Mouse (Mus musculus): ENCODE data around the gene Atrn.
"Not testable (repeated sequence)": the region's sequence is repeated elsewhere in the genome, so short reads cannot be mapped to it uniquely, and the experiment has no call there.

The Atrn gene

DNA sequence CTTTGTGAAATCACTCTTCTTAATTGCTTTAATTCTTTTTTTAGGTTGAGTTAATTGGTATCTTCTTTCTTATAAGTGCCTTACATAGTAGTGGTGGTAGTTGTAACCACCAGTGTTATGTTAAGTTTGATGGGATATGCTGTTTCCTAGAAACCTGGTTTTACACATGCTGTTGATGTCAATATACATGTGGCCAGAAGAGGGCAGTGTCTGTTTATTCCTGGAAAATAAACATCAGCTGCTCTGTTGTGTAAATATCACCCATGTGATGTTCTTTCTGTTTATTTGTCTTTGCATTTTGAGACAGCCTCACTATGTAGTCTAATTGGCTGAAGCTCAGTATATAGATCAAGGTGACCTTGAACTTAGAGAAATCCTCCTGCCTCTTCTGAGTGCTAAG, 55.6 kb downstream of the Atrn start:
- peak; percentile 56 for DNase-seq (ENCODE audit: low spot score)

DNA sequence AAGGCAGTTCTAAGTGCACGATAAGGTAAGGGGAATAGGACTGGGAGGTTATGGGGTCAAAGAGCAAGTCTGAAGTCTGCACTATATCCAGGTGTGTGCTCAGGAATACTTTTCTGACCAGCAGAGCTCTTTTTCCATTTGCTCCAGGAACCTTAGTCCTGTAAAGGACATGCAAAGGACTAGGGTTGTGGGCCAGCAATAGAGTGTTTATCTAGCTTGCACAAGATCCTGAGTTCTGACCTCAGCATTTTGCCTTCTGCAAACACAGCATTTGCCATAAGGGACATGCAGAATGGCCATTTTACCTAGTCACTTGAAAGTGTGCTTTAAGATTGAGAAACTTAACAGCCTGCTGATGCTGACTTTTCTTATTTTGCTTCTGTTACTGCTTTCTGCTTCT, 58.7 kb downstream of the Atrn start:
- no peak for DNase-seq (ENCODE audit: low spot score)

DNA sequence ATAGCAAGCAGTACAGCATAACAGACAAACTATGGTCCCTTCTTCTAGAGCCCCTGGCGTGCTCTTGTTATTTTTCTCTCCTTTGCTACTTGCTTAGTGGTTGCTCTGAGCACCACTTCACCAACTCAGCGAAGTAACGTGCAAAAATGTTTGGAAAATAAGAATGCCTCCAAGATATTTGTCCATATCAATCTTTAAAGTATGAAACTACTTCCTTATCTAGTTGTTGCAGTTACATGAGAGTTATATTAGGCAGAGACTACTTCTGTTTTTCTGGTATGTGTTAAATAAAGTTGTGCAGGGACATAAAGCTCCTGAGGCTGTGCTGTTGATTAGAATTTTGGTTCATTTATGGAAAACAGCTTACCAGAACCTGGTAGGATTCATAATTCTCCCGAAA, 64.7 kb downstream of the Atrn start:
- no peak for DNase-seq (ENCODE audit: low spot score)

DNA sequence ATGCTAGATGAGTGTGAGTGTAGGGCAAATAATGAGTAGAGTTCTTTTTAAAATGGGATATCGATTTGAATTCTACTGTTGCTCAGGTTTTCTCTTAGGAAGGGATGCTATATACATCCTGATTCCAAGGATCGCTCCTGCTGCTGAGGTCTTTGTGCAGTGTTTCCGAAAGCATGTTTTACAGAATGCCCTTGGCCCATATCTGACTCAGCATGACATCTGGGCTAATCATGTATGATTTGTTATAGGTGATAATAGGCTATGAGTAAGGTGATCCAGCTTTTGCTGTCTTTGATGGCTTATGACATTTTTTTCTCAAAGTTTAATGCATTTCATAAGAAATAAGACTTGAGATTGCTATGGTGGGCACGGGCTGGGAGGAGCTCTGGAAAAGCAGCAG, 66.1 kb downstream of the Atrn start:
- DNase-seq (ENCODE audit: low spot score): no peak

DNA sequence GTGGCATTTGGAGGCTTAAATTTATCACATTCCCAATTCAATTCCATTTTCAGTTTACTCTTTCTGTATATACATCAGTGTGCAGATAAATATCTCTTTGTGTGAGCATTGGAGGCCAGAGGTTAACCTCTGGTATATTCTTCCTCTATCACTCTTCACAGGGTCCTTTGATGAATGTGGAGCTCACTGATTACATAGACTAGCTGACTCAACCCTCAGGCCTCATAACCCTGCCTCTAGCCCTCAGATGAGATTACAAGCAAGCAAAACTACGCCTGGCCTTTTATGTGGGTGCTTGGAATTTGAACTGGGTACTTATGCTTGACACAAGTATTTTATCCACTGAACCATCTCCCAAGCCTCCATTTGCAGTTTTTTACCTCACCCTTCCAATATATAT, 68.6 kb downstream of the Atrn start:
- no peak for DNase-seq (ENCODE audit: low spot score)

DNA sequence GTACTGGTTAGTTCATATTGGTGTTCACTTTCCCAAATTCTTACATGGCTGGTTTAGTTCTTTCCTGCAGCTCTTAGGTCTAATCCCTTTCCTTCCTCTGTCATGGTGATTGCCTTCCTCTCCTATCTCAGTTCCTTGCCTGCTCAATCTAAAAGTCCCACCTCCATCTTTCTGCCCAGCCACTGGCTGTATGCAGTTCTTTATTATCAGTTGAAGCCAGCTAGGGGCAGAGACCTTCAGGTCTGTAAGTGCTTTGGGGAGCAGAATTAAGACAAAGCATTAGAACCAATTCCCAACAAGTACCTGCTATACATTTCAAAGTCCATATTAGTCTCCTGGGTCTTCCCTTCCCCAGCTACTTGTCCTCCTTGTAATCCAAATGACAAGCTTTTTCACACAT, 71.3 kb downstream of the Atrn start:
- DNase-seq (ENCODE audit: low spot score): no peak

DNA sequence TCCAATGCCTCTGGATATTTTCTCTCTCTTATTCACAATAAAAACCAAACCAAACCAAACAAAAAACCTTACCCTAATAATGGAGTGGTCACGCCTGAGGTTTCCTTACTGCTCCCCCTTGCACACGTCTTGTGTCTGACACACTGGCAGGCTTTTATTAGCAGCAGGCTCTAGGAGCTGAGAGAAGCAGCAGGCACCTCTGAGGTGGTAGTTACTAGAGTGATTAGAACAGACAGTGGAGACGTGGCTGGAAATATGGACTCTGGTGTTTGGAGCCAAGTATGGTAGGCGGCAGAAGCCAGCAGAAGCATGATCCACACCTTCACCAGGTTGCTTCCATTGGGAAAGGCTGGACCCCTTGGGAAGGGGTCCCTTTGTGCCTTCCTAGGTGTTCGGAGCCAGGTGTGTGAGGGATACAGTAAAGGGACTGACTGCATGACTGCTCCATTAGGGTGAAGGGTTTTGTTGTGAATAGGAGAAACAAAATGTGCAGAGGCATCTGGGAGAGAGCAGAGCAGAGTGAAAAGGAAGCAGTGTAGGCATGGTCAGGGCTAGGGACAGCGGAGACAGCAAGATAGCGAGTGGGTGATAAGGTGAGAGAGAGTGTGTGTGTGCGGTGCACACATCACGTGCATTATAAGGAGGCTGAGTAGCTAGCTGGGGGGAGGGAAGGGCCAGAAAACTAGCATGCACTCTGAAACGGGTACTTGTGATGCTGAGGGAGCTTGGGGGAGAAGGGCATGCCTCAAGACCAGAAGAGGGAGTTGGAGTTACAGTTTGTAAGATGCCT, 72.0 kb downstream of the Atrn start:
- no peak for DNase-seq (ENCODE audit: low spot score)

DNA sequence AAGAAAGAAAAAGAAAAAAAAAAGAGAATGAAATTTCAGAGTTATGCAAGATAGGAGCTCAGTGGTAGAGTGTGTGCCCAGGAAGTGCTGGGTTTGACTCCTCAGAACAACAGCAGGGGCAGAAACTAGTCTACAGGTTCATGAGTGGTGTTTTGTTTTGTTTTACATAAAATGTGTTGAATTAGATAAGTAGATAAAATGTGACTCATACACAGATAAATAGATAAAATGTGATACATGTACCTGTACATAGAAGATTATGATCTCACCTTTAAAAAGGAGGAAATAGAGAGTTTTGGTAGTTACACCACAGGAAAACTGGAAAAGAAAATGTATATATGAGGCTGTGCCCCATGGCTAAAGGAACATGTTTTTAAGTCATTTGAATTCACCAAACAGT, 72.8 kb downstream of the Atrn start:
- DNase-seq (ENCODE audit: low spot score): no peak

DNA sequence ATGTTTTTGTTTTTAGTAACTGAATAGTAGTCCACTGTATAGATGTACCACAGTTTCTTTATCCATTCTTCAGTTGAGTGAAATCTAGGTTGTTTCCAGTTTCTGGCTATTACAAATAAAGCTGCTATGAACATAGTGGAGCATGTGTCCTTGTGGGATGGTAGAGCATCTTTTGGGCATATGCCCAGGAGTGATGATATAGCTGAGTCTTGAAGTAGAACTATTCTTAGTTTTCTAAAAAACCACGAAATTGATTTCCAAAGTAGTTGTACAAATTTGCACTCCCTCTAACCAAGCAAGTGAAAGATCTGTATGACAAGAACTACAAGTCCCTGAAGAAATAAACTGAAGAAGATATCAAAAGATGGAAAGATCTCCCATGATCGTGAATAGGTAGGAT, 86.5 kb downstream of the Atrn start:
- no peak for DNase-seq (ENCODE audit: low spot score)

DNA sequence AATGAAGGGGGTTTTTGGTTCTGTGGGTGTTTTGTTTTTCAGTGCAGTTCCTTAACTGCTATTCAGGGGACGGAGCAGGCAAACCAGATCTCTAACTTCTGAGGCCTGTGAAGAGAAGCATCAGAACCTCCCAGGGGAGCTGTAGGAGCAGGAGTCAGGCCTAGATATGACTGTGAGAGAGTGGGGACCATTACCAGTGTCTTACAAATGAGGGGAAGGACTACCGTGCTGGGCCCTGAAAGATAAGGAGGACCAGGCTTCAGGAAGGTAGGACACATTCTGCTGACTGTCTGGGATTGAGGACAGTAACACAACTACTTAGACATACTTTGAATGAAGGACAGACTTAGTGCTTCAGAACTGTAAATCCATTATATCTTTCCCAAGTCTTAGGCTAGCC, 102.8 kb downstream of the Atrn start:
- no peak for DNase-seq (ENCODE audit: low spot score)

DNA sequence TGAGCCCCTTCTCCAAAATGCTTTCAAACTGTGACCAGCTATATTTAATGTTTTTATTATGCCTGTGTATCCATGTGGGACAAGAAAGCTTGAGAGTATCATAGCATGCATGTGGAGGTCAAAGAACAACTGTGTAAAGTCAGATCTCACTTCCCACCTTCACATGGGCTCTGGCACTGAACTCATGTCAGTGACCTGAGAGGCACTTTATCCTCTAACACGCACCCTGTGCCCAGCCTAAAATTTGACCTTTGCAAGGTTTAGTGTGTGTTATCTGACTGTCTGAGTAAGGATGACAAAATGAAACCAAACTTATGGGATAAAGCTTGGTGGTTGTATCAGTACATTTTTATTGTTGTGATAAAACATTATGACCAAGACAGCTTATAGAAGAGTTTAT, 104.3 kb downstream of the Atrn start:
- DNase-seq (ENCODE audit: low spot score): no peak

DNA sequence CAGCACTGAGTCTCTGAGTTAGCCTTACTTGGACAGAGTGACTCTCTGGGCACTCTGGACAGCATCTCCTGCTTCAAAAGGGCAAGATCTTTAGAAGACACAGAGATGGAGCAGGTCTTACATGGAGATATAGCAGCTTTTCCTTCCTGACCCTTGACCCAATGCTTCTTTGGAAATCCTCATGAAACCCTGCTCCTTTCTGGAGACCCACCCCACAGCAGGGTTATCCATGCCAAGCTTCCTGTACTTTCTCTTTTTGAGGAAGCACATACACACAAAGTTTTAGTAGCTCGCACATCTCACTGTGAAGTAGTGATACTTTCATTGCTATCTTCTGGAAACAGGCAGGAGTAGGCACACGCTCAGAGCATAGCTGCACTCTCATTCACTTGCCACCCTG, 118.9 kb downstream of the Atrn start:
- no peak for DNase-seq (ENCODE audit: low spot score)

DNA sequence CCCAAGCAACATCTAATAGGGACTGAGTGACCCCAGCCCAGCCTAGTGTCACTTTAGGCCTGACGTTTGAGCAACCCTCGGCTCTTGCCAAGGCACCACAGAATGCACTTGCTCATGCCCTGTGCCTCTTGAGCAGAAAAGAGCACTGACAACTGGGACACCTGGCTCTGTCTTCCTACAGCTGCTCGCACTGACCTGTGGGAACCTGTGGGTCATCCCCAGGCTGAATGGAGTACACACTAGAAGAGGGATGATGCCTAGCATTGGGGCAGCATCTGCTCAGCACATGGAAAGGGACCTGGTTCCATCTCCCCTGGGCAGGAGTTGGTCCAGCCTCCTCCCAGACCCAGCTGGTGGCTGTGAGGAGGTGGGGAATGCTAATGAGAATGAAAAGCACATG, 120.6 kb downstream of the Atrn start:
- no peak for DNase-seq (ENCODE audit: low spot score)

DNA sequence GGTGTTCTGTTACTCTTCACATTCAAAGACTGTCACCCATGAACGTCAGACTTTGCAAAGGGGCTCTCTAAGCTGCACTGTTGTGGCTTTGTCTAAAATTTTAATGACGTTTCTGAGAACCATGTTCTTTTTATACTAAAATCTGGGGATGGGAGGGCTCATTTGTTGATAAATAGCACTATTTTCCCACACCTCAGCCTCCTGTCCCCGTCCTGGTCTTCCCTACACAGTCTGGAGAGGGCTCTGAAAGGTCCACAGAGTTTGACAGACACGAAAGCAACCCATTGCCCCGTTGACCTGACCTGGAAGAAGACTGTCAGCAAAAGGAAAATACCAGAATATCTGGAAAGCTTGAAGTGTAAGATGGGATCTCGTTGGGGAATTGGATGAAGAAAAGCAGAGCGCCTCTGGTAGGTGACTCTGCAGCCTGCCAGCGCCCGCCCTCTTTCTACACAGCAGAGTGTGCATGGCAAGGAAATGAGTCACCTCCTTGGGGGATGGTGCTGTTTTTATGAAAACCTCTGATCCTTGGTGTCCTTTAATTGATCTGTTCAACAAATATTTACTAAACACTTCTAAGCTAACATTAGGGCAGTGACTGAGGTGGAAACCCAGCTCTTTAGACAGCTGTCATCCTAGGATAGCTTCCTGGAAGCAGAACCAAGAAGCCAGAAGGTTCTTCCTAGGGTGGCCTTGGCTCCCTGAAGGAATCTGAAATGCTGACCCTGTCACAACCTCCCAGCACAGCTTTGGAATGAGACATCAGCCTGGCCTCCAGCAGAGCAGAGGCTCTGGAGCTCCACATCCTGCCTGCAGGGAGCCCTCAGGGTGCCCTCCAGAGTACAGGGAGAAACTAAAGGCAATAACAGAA, 123.0 kb downstream of the Atrn start:
- DNase-seq (ENCODE audit: low spot score): peak; percentile 81

DNA sequence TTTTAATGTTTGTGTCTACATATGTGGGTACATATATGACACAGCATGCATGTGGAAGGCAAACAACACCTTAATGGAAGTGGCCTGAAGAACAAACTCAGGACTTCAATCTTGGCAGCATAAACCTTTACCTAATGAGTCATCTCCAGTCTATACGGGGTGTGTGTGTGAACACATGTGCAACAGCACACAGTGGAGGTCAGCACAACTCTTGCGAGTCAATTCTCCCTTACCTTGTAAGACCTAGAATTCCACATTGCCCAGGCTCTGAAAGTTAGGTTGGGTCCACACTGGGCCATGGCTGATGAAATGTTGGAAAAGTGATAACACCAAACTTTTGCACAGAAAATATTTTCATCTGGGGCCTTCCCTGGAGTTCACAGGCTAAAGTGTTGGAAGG, 124.3 kb downstream of the Atrn start:
- DNase-seq (ENCODE audit: low spot score): no peak

DNA sequence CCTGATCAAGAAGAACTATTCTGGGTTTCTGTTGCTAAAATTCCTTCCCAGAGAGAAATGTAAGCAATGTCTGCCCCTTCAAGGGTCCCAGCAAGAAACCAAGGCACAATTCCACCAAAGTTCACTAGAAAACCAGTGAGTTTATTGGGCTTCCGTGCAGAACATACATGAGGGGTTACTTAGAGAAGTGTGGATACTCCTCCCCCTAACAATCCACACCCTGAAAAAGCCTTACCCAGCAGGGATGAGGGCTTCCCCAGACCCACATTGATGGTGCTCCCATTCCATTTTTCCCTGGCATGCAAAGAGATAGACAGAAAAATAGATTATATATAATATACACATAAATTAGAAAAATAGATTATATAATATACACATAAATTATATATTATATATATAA, 124.7 kb downstream of the Atrn start:
- DNase-seq (ENCODE audit: low spot score): no peak

DNA sequence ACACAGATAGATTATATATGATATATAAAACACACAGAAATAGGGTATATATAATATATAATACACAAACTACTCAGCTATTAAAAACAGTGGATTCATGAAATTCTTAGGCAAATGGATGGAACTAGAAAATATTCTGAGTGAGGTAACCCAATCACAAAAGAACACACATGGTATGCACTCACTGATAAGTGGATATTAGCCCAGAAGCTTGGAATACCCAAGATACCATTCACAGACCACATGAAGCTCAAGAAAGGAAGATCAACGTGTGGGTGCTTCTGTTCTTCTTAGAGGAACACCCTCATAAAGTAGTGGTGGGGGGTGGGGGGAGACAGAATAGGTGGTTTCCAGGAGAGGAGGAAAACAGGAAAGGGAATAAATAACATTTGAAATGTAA, 125.1 kb downstream of the Atrn start:
- DNase-seq (ENCODE audit: low spot score): not testable (repeated sequence)

DNA sequence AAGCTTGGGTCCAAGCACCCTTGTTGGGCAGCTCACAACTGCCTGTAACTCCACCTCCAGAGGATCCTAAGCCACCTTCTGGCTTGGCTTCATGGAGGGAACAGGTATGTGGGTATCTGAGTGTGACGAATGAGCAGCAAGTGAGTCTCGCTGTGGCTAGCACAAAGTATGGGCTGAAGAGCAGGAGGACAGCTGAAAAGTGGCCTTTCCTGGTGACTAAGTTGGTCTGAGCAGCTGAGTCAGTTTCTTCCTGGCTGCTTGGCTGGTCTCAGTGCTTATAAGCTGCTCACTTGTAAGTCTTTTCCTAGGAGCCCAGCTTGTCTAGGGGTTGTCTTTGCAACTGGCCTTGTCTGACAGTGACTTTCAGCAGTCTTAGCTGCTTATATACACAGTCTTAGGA, 130.0 kb downstream of the Atrn start:
- DNase-seq (ENCODE audit: low spot score): no peak

DNA sequence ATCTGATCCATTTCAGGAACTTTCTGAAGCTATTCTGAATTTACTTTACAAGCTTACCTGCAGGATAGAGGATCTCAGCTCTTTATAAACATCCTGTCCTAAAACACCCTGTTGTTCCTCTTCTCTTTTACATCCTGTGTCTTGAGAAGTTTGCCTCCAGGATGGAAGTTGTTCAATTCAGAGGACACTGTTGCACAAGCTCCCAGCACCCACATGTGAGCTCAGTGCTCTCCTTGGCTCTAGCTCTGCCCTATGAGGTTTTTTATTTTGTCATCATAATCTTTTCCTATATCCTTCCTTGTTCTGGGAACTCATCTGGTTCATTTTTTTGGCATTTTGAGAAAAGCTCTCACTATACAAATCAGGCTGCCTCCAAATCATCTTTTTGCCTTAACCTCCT, 130.5 kb downstream of the Atrn start:
- DNase-seq (ENCODE audit: low spot score): no peak

DNA sequence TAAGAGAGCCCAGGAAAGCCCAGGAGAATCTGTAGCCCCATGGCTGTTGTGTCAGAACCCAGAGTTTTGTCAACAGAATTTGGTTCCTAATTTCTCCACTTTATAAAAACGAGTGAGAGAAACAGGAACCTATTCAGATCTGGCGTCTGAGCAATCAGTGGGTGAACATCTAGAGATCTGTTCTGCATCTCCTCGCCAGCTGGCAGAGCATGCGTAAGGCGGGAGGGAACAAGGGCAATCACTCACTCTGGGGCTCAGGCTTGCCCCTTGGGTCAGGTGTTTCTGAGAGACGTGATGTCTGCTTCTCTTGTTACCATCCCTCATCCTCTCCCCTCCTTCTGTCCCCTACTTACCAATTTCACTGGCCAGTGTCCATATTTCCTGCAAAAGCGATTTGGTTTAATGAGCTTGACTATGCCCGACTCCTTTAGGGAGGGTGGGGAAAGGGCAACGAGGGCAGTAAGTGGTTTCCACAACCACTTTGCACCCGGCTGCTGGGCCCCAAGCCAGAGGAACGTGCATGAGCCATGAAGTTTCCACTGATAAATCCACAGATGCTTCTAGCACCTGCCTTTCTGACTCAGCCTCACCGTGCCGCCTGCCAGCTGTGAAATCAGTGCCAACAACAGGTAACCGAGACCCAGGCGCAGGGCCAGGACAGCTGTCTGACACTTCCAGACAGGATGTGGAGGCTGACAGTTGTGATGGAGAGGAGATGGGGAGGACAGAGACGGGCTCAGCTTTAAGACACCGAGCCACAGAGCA, 131.1 kb downstream of the Atrn start:
- peak; percentile 64 for DNase-seq (ENCODE audit: low spot score)

DNA sequence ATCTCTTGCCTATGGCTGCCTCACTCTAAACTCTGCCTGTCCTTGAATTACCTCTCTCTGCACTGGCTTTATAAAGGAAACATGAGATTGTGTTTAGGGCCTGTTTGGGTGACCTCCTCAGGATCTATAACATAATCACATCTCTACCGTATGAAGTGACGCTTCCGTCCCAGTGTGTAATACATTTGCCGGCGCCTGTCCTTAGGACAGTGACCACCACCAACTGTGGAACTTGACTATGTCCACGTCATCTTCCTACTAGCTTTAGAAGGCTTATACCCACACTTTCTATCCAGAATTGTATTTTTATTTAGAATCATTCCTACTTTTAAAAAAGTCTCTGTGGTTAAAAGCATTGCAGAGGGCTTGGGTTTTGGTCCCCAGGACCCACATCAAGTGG, 131.9 kb downstream of the Atrn start:
- DNase-seq (ENCODE audit: low spot score): no peak

DNA sequence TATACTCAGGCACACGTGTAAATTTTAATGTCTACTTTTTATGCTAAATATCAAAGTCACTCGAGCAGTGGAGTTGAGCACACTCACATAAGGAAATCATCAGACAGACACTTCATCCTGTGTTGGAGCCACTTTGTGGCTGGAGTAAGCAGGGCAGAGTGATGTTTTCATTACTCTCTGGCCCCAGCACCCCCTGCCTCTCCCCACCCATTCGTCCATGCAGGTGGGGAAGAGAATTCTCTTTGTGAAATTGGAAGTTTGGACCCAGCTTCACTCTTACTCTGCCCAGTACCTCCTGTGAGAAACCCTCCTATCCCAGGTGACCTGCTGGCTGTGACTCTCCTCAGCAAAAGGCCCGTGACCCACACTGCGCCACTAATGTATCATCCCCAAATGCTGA, 132.4 kb downstream of the Atrn start:
- no peak for DNase-seq (ENCODE audit: low spot score)

Measured in MN1 (cell line).